Mouse (Mus musculus) forebrain, embryonic 12.5 days (tissue): Measurements from ENCODE around the gene Gpr176. TPM values are rescaled to one million over a fixed set of nuclear protein-coding genes. Genes with fewer than 3 reads are reported as not detected.
"Not testable (repeated sequence)": the region's sequence is repeated elsewhere in the genome, so short reads cannot be mapped to it uniquely, and the experiment has no call there.

Experiments used
- ATAC-seq: fragments of 200-750 bp; cut with Nextera tagmentation; 2 replicates; pipeline ENCODE4 v1.8.0; 2017; ENCODE audit warnings: moderate TSS enrichment; ENCODE audit not compliant: low FRiP score
- H3K27ac ChIP-seq: fragments of 300-500 bp; sonication (generic); 2 replicates; pipeline ENCODE4 v1.5.1; 2016; ENCODE audit warnings: mild to moderate bottlenecking
- H3K27me3 ChIP-seq: fragments of 300-500 bp; sonication (generic); 2 replicates; pipeline ENCODE4 v1.6.1; 2016; ENCODE audit warnings: mild to moderate bottlenecking
- H3K36me3 ChIP-seq: fragments of 300-500 bp; sonication (generic); replicated peaks from 2 replicates; pipeline ENCODE4 v1.6.1; 2016; ENCODE audit warnings: mild to moderate bottlenecking
- H3K4me1 ChIP-seq: fragments of 300-500 bp; sonication (generic); 2 replicates; pipeline ENCODE4 v1.6.1; 2016
- H3K4me2 ChIP-seq: fragments of 300-500 bp; sonication (generic); 2 replicates; pipeline ENCODE4 v1.6.1; 2016; ENCODE audit warnings: mild to moderate bottlenecking, moderate library complexity
- H3K4me3 ChIP-seq: fragments of 300-500 bp; sonication (generic); replicated peaks from 2 replicates; pipeline ENCODE4 v1.5.1; 2016; ENCODE audit warnings: mild to moderate bottlenecking
- H3K9ac ChIP-seq: fragments of 300-500 bp; sonication (generic); 2 replicates; pipeline ENCODE4 v1.6.1; 2016; ENCODE audit warnings: mild to moderate bottlenecking
- H3K9me3 ChIP-seq: fragments of 300-500 bp; sonication (generic); 2 replicates; pipeline ENCODE4 v1.6.1; 2016
- WGBS: fragments of 180-500 bp; shearing (Covaris S2); methylation state at CpG from one replicate; pipeline ENCODE4 v1.1.7; 2016; 5-methylcytosine and 5-hydroxymethylcytosine counted together
- polyA plus RNA-seq: library from polyadenylated mRNA; unstranded; fragments of >200 nt; fragmentation: Nextera tagmentation; extraction: Ambion mirVana; gene quantifications from 2 replicates; pipeline ENCODE4 v1.2.1, GENCODE M21; 2016

The Gpr176 gene
- polyA plus RNA-seq, 1 experiment from 2014 or later = 0.82 TPM

- H3K4me2 ChIP-seq = no peak overlapping the region
- H3K27ac ChIP-seq = no peak overlapping the region
- 77% methylated on average over 8 of the region's 8 CpGs for WGBS
- H3K9ac ChIP-seq = no peak overlapping the region
- no peak overlapping the region for H3K4me3 ChIP-seq
- H3K36me3 ChIP-seq = no peaks in the 10 kb centered on the region
- no peaks in the 10 kb centered on the region for H3K27me3 ChIP-seq
- H3K9me3 ChIP-seq = no peaks in the 10 kb centered on the region
- H3K4me1 ChIP-seq = no peaks in the 10 kb centered on the region
- ATAC-seq = no peak
These were observed 65.7 kb downstream of the Gpr176 start for GRCm38 (mm10) chr2:118307561-118307960.

DNA sequence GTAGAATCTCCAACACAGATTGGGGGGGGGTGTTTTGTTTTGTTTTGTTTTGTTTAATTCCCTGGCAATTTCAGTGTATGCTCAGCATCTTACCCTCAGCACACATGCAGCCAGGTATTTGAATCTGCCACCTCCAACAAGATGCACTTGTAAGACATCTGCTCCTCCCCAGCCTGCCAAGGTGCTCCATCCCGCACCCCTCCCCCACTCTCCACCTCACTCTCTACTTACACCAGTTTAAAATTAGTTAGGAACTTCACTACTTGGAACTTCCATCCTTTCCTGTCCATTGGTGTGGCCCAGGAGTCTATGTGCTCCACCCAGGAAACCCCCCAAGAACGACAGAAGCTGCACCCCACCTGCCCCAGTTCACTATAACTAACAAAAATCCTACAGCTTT is 66.3 kb downstream of the Gpr176 start:
- Histone ChIP-seq H3K9ac (no peak overlapping the region), H3K36me3 (no peaks in the 10 kb centered on the region), H3K9me3 (no peaks in the 10 kb centered on the region), H3K27ac (no peak overlapping the region), H3K4me1 (no peaks in the 10 kb centered on the region), H3K4me3 (no peak overlapping the region), H3K27me3 (no peaks in the 10 kb centered on the region), H3K4me2 (no peak overlapping the region)
- ATAC-seq = no peak
- 74% methylated on average over 2 of the region's 2 CpGs for WGBS

- 76% methylated on average over 3 of the region's 3 CpGs for WGBS
- Histone ChIP-seq H3K27me3 (no peaks in the 10 kb centered on the region), H3K27ac (no peak overlapping the region), H3K4me2 (no peak overlapping the region), H3K36me3 (no peaks in the 10 kb centered on the region), H3K9me3 (no peaks in the 10 kb centered on the region), H3K4me1 (no peaks in the 10 kb centered on the region), H3K9ac (no peak overlapping the region), H3K4me3 (no peak overlapping the region)
- no peak for ATAC-seq
These were observed 66.7 kb downstream of the Gpr176 start for GRCm38 (mm10) chr2:118306522-118306895.

- no peaks in the 10 kb centered on the region for H3K36me3 ChIP-seq
- no peak overlapping the region for H3K9ac ChIP-seq
- no peak overlapping the region for H3K4me3 ChIP-seq
- no peak for ATAC-seq
- H3K27ac ChIP-seq = no peak overlapping the region
- H3K4me1 ChIP-seq = no peaks in the 10 kb centered on the region
- WGBS = 80% methylated on average over 7 of the region's 7 CpGs
- H3K4me2 ChIP-seq = no peak overlapping the region
- H3K9me3 ChIP-seq = no peaks in the 10 kb centered on the region
- no peaks in the 10 kb centered on the region for H3K27me3 ChIP-seq
These were observed 67.2 kb downstream of the Gpr176 start for GRCm38 (mm10) chr2:118305827-118306521.

DNA sequence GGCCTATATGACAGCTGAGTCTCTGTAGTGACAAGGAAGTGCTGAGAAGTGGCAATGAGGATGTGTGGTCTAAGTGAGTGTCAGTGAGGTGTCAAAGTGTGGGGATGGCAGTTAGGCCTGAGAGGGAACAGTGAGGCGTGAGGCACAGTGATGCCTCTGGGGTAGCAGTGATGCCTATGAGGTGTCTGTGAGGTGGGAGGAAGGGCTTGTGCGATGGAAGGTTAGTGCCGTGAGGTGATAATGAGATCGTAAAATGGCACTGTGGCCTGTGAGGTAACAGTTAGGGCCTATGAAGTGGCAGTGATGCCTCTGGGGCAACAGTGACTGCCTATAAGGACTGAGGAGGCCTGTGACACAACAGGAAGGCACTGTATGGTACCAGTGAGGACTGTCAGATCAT is 69.8 kb downstream of the Gpr176 start:
- no peaks in the 10 kb centered on the region for H3K9me3 ChIP-seq
- H3K4me2 ChIP-seq = no peak overlapping the region
- H3K4me1 ChIP-seq = no peaks in the 10 kb centered on the region
- H3K27me3 ChIP-seq = no peaks in the 10 kb centered on the region
- no peak for ATAC-seq
- 85% methylated on average over 4 of the region's 4 CpGs for WGBS
- H3K36me3 ChIP-seq = no peaks in the 10 kb centered on the region
- no peak overlapping the region for H3K9ac ChIP-seq
- no peak overlapping the region for H3K27ac ChIP-seq
- no peak overlapping the region for H3K4me3 ChIP-seq

DNA sequence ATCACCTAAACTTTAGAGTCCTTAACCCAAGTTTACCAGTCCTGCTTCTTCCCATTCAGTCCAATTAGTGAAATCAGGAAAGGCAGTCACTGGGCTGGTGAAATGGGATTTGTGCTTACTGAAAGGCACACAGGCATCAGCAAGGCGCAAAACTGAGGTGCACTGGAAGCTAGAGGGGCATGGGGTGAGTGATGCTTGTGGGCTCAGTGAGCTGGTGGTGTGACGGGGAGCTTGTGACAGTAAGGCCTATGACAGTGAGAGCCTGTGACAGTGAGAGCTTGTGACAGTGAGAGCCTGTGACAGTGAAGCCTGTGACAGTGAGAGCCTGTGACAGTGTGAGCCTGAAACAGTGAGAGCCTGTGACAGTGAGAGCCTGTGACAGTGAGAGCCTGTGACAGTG is 71.6 kb downstream of the Gpr176 start:
- H3K9me3 ChIP-seq = no peaks in the 10 kb centered on the region
- no peak for ATAC-seq
- 66% methylated on average over 2 of the region's 2 CpGs for WGBS
- H3K27me3 ChIP-seq = no peaks in the 10 kb centered on the region
- no peak overlapping the region for H3K27ac ChIP-seq
- H3K4me2 ChIP-seq = no peak overlapping the region
- no peak overlapping the region for H3K9ac ChIP-seq
- H3K4me3 ChIP-seq = no peak overlapping the region
- no peaks in the 10 kb centered on the region for H3K4me1 ChIP-seq
- H3K36me3 ChIP-seq = no peaks in the 10 kb centered on the region

DNA sequence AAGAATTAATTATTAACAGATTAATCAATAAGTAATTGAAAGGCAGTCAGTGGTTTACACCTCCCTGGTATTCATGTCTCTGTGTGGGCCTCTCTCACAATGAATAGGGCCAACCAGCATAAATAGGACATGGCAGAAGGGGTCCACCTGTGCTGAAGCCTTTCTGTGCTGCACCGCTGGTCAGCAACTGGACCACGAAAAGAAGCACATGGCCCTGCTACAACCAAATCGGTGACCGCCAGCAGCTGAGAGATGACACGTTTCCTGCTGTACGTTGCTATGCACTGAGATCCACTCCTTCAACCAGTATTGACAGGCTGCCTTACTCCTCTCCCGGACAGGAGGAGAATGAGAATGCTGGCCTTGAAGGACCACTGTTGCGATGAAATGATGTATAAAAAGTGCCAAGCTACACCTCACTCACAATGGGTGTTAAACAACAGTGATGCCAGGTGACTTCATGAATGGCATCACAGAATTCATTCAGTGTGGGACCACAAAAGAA is 72.1 kb downstream of the Gpr176 start:
- Histone ChIP-seq H3K4me3 (no peak overlapping the region), H3K36me3 (no peaks in the 10 kb centered on the region), H3K27ac (no peak overlapping the region), H3K9ac (no peak overlapping the region), H3K9me3 (no peaks in the 10 kb centered on the region), H3K27me3 (no peaks in the 10 kb centered on the region), H3K4me1 (no peaks in the 10 kb centered on the region), H3K4me2 (no peak overlapping the region)
- ATAC-seq = no peak
- 73% methylated on average over 8 of the region's 8 CpGs for WGBS

- Histone ChIP-seq H3K27ac (no peak overlapping the region), H3K9me3 (no peaks in the 10 kb centered on the region), H3K4me1 (no peaks in the 10 kb centered on the region), H3K4me2 (no peak overlapping the region), H3K36me3 (no peaks in the 10 kb centered on the region), H3K4me3 (no peak overlapping the region), H3K27me3 (no peaks in the 10 kb centered on the region), H3K9ac (no peak overlapping the region)
- no peak for ATAC-seq
- WGBS = 88% methylated on average over 2 of the region's 2 CpGs
These were observed 73.2 kb downstream of the Gpr176 start for GRCm38 (mm10) chr2:118299981-118300380.

DNA sequence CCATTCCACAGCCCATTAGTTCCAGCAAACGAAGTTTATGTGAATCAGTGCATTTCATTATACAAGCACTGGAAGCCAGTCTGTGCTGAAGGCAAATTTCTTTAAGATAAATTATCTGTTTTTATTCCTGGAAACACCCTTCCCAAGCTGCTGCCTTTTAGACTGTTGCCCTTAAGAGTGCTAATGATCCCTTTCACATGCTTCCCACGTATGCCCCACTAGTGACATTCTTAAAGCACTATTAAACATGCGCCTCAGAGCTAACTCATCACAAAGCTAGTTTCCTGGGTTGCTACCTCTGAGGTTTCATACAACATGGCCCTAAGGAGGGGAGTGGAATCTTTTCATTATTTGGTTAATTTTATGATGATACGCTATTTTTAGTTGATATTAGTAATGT is 74.6 kb downstream of the Gpr176 start:
- no peaks in the 10 kb centered on the region; the same call in 1 of the 2 replicates for H3K4me1 ChIP-seq
- no peak for ATAC-seq
- no peaks in the 10 kb centered on the region for H3K36me3 ChIP-seq
- H3K4me3 ChIP-seq = no peak overlapping the region
- H3K9me3 ChIP-seq = no peaks in the 10 kb centered on the region
- no peak overlapping the region for H3K9ac ChIP-seq
- H3K27me3 ChIP-seq = no peaks in the 10 kb centered on the region
- WGBS = 75% methylated on average over 4 of the region's 4 CpGs
- H3K27ac ChIP-seq = no peak overlapping the region
- no peak overlapping the region for H3K4me2 ChIP-seq

- ATAC-seq = no peak
- Histone ChIP-seq H3K4me2 (no peak overlapping the region), H3K9me3 (no peaks in the 10 kb centered on the region), H3K4me1 (no peaks in the 10 kb centered on the region; the same call in 1 of the 2 replicates), H3K9ac (no peak overlapping the region), H3K27me3 (no peaks in the 10 kb centered on the region), H3K4me3 (no peak overlapping the region), H3K36me3 (no peaks in the 10 kb centered on the region), H3K27ac (no peak overlapping the region)
- whole genome bisulfite sequencing = 85% methylated on average over 2 of the region's 2 CpGs
These were observed 75.3 kb downstream of the Gpr176 start for GRCm38 (mm10) chr2:118297966-118298365.

- Histone ChIP-seq H3K4me2 (no peak overlapping the region), H3K27ac (no peak overlapping the region), H3K9me3 (no peaks in the 10 kb centered on the region), H3K4me3 (no peak overlapping the region), H3K9ac (no peak overlapping the region), H3K36me3 (no peaks in the 10 kb centered on the region), H3K27me3 (no peaks in the 10 kb centered on the region), H3K4me1 (no peaks in the 10 kb centered on the region; the same call in 1 of the 2 replicates)
- no peak for ATAC-seq
- WGBS = 85% methylated on average over 7 of the region's 7 CpGs
These were observed 77.7 kb downstream of the Gpr176 start for GRCm38 (mm10) chr2:118295505-118295904.

DNA sequence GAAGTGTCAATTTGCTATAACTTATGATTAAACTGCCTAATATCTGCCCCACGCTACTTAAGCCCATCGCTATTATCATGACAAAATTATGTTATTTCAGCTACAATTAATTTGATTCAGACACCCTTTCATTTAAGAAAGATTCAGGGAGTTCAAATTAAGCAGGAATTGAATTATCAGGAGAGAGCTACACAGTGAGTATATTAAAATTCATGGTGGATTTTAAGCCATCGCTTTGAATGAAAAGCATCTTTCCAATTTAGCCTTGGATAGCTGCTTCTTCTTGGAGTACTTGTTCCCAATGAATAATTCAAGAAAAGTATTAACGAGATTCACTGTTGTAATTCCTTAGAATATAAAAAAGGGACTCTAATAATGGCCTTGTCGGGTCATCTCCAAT is 79.6 kb downstream of the Gpr176 start:
- Histone ChIP-seq H3K27ac (no peak overlapping the region), H3K9me3 (no peaks in the 10 kb centered on the region), H3K9ac (no peak overlapping the region), H3K4me2 (no peak overlapping the region), H3K27me3 (no peaks in the 10 kb centered on the region), H3K36me3 (no peaks in the 10 kb centered on the region), H3K4me3 (no peak overlapping the region), H3K4me1 (no peaks in the 10 kb centered on the region; the same call in 1 of the 2 replicates)
- WGBS = 59% methylated on average over 5 of the region's 5 CpGs
- ATAC-seq = no peak

GRCm38 (mm10) chr2:118289066-118289460 is 84.2 kb downstream of the Gpr176 start:
- not testable (repeated sequence) for H3K9me3 ChIP-seq, H3K4me2 ChIP-seq, H3K9ac ChIP-seq, H3K27ac ChIP-seq, H3K4me1 ChIP-seq, H3K4me3 ChIP-seq, ATAC-seq, H3K36me3 ChIP-seq, H3K27me3 ChIP-seq
- 88% methylated on average over 7 of the region's 7 CpGs for WGBS
